Comparison of ENCODE assay signal across 8 mouse cellular contexts in genomic region chr8:126422920-126423300, GRCm38 (mm10). TPM values are rescaled to one million over a fixed set of nuclear protein-coding genes. Genes with fewer than 3 reads are reported as not detected.
DNase-seq lines count a peak whose midpoint lies in the region; ATAC-seq lines count a peak whose summit lies in the region.

No protein-coding gene starts in this region.

- DNase-seq in neural tube, embryonic 11.5 days (ENCODE audit: low spot score): no peak
- no peak for DNase-seq in neural tube, embryonic 10.5 days (ENCODE audit: extremely low spot score, low spot score)
- DNase-seq in adipocyte (ENCODE audit: low spot score): peak; percentile 62
- DNase-seq in kidney, postnatal 25 days: peak; percentile 35 to 62
- no peak for DNase-seq in gastrocnemius, postnatal 14 days
- DNase-seq in urinary bladder, postnatal 10 days (ENCODE audit: low spot score): no peak

- intact Hi-C loops in gastrocnemius, postnatal 14 days (cut with DNase I; ENCODE audit: low total_unique reads): no loop called here

- no peaks in the 10 kb centered on the region for H3K36me3 ChIP-seq in neural tube, embryonic 11.5 days (ENCODE audit: control insufficient read depth, insufficient read depth, low read length)
- peaks cover 22% of the 10 kb centered on the region for H3K36me3 ChIP-seq in forebrain, embryonic 12.5 days (replicated peaks)
- H3K36me3 ChIP-seq in midbrain, embryonic 13.5 days: peaks cover 28% of the 10 kb centered on the region

- no peaks in the 10 kb centered on the region for H3K9me3 ChIP-seq in neural tube, embryonic 11.5 days (ENCODE audit: control insufficient read depth, low read length)
- H3K9me3 ChIP-seq in forebrain, embryonic 12.5 days: no peaks in the 10 kb centered on the region
- H3K9me3 ChIP-seq in midbrain, embryonic 13.5 days: no peaks in the 10 kb centered on the region

- H3K27me3 ChIP-seq in neural tube, embryonic 11.5 days (ENCODE audit: control insufficient read depth, insufficient read depth, low read length): no peaks in the 10 kb centered on the region
- no peaks in the 10 kb centered on the region for H3K27me3 ChIP-seq in forebrain, embryonic 12.5 days
- H3K27me3 ChIP-seq in midbrain, embryonic 13.5 days: no peaks in the 10 kb centered on the region

- WGBS in neural tube, embryonic 11.5 days: 11% methylated on average over 9 of the region's 9 CpGs
- WGBS in forebrain, embryonic 12.5 days: 15% methylated on average over 9 of the region's 9 CpGs
- 7% methylated on average over 9 of the region's 9 CpGs for whole genome bisulfite sequencing in midbrain, embryonic 13.5 days

- peak overlapping the region; percentile 91 for H3K4me3 ChIP-seq in neural tube, embryonic 11.5 days (ENCODE audit: low read depth, low read length)
- H3K4me3 ChIP-seq in forebrain, embryonic 12.5 days (replicated peaks): peak overlapping the region; percentile 87
- H3K4me3 ChIP-seq in midbrain, embryonic 13.5 days (replicated peaks): peak overlapping the region; percentile 78

- peak overlapping the region; percentile 82 for H3K9ac ChIP-seq in neural tube, embryonic 11.5 days (ENCODE audit: low read length)
- H3K9ac ChIP-seq in forebrain, embryonic 12.5 days: peak overlapping the region; percentile 89
- H3K9ac ChIP-seq in midbrain, embryonic 13.5 days (replicated peaks): peak overlapping the region; percentile 86

- peak; percentile 25 for ATAC-seq in neural tube, embryonic 11.5 days (ENCODE audit: insufficient read depth, low FRiP score, low TSS enrichment)
- ATAC-seq in forebrain, embryonic 12.5 days (ENCODE audit: low FRiP score): peak; percentile 40
- ATAC-seq in midbrain, embryonic 13.5 days: peak; percentile 76

- peaks cover 8% of the 10 kb centered on the region for H3K4me1 ChIP-seq in neural tube, embryonic 11.5 days (ENCODE audit: control insufficient read depth, insufficient read depth, low read length)
- H3K4me1 ChIP-seq in forebrain, embryonic 12.5 days: peaks cover 18% of the 10 kb centered on the region
- peaks cover 22% of the 10 kb centered on the region for H3K4me1 ChIP-seq in midbrain, embryonic 13.5 days (replicated peaks)

- peak overlapping the region; percentile 84 for H3K4me2 ChIP-seq in neural tube, embryonic 11.5 days (ENCODE audit: low read depth)
- H3K4me2 ChIP-seq in forebrain, embryonic 12.5 days: peak overlapping the region; percentile 96
- peak overlapping the region; percentile 89 for H3K4me2 ChIP-seq in midbrain, embryonic 13.5 days (replicated peaks)

- peak overlapping the region; percentile 56; the same call in 1 of the 2 replicates for H3K27ac ChIP-seq in neural tube, embryonic 11.5 days (ENCODE audit: low read depth, low read length)
- H3K27ac ChIP-seq in forebrain, embryonic 12.5 days: peak overlapping the region; percentile 81; the same call in 1 of the 2 replicates
- peak overlapping the region; percentile 77 for H3K27ac ChIP-seq in midbrain, embryonic 13.5 days

RNA-seq across cellular contexts. Expression of gene Coa6, which starts 0.6 kb away (rescaled TPM):
- polyA plus RNA-seq in neural tube, embryonic 11.5 days (2014; fragmentation: Nextera tagmentation; extraction: Ambion mirVana): 38.8 and 48.4 TPM in 2 replicates
- polyA plus RNA-seq in forebrain, embryonic 12.5 days (2016; fragmentation: Nextera tagmentation; extraction: Ambion mirVana): 39.6 and 47.3 TPM in 2 replicates
- polyA plus RNA-seq in midbrain, embryonic 13.5 days (2015; fragmentation: Nextera tagmentation; extraction: Ambion mirVana): 42.8 and 43.4 TPM in 2 replicates
- total RNA-seq in gastrocnemius, postnatal 14 days (2021): 10 to 100 TPM; 15.3 to 15.6 TPM

RNA-seq across cellular contexts. Expression of gene Tarbp1, which starts 52.0 kb away (rescaled TPM):
- polyA plus RNA-seq in neural tube, embryonic 11.5 days (2014; fragmentation: Nextera tagmentation; extraction: Ambion mirVana): 2.8 TPM in 2 replicates
- 2.4 and 2.6 TPM in 2 replicates for polyA plus RNA-seq in forebrain, embryonic 12.5 days (2016; fragmentation: Nextera tagmentation; extraction: Ambion mirVana)
- 1.8 TPM in 2 replicates for polyA plus RNA-seq in midbrain, embryonic 13.5 days (2015; fragmentation: Nextera tagmentation; extraction: Ambion mirVana)
- total RNA-seq in gastrocnemius, postnatal 14 days (2021): 1 to 10 TPM; 4.9 to 5.6 TPM

Comparison
In these comparisons a context has a peak if more than half of its experiments do, and no peak if none do; other contexts are left out.
1. ATAC-seq: peak in every context shown above with its lines; median percentile 76 in midbrain, embryonic 13.5 days; 40 in forebrain, embryonic 12.5 days; 25 in neural tube, embryonic 11.5 days.
2. DNase-seq: peak in adipocyte (single experiment) and kidney, postnatal 25 days (2 of 2); none in neural tube, embryonic 11.5 days (single experiment), neural tube, embryonic 10.5 days (single experiment), gastrocnemius, postnatal 14 days (single experiment) and urinary bladder, postnatal 10 days (single experiment).
3. Peak in every context shown above with its lines, with median percentiles within 50 percentile points of each other: H3K27ac ChIP-seq, H3K4me2 ChIP-seq, H3K4me3 ChIP-seq and H3K9ac ChIP-seq.